Mouse (Mus musculus) lung, adult 2 months (tissue): ENCODE measurements around the gene Cuedc1.

ENCODE experiments used
- CTCF ChIP-seq: fragments of 200-500 bp; IDR thresholded peaks from 2 replicates; pipeline ENCODE4 v1.5.1; 2011; ENCODE audit warnings: mild to moderate bottlenecking, low read length, control low read depth; ENCODE audit not compliant: insufficient read depth
- POLR2A ChIP-seq: fragments of 200-500 bp; IDR thresholded peaks from 2 replicates; pipeline ENCODE4 v1.6.1; 2011; ENCODE audit warnings: low read depth, mild to moderate bottlenecking, control low read depth, low read length, borderline replicate concordance; ENCODE audit errors: extremely low read depth

DNA sequence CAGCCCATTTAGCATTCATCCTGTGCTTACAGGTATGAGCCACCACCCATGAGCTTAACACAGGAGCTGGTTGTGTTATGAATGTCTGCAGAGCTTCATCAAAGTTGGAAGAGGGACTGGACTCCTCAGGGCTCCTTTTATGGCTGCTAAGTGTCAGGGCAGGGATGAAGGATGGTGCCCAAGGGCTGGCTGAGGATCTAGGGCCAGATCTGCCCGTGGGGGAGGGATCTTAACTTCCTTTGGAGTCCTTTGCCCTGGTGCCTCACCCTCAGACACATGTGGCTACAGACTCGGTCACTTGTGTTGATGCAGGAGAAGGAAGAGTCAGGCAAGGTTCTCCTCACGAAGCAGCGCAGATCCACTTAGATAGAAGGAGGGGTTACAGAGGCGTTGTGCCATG lies 62.5 kb downstream of the Cuedc1 start:
- TF ChIP-seq CTCF = no peak
- TF ChIP-seq POLR2A = no peak
